Mouse (Mus musculus): ENCODE measurements around the gene Gm44.
"Not testable (repeated sequence)": the region's sequence is repeated elsewhere in the genome, so short reads cannot be mapped to it uniquely, and the experiment has no call there.

Gm44 gene

DNA sequence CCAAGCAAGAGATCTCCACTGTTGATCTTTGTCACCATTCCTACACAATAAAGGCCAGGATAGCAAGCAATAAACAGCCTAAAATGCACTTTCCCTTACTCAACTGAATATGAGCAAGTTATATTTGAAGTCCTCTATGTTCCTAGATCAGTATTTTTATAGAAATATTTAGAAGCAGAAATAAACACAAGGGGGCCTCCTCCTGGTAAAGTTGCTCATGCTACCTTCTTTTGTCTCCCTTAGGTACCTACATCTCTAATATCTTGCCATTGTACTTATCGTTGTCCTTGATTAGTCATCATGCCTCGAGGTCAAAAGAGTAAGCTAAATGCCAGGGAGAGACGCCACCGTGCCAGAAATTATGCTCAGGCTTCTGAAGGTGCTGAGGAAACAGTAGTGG is at the start of gene Gm44:
Gm44 (plus strand) TSS at position 301 of the 400 bp plus-strand sequence.
- DNase-seq (ENCODE audit: low spot score), result no peak

DNA sequence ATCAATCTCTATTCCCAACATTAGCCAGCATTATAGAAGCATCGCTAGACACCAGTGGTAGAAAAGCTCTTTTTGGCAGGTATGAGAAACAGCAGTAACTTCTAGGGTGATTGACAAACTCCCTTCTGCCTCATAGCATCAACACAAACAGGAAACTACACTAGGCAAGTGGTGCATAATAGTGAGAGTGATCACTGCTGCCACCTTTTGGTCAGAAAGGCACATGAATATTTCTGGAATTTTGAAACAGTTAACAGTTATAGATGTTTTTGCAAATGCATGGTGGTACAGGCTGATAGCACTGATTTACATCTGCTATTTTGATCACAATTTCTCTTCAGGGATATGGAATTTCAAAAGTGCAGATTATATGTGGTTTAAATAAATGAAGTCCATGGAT is 36.0 kb downstream of the Gm44 start:
- DNase-seq (ENCODE audit: low spot score), result no peak

DNA sequence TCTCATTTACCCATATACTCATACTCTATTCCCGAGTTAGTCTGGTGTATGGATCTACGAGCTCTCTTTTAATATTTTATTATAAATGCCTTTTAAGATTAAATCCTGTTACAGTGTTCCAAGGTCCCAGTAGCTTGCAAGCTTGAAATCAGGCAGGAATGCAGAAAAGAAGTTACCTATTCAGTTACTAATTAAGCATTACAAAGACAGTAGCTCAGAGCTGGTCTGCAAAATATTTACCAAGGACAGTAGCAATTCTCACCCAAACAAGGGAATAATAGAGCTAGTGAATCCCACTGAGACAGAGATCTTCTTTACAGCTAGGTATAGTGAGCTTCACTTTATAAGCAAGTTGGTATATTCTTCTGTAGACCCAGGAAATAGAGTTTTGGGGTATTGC is 46.3 kb downstream of the Gm44 start:
- not testable (repeated sequence) for DNase-seq (ENCODE audit: low spot score)

Data from ovary, postnatal 14 days (tissue).